ENCODE assay signal across 10 mouse cellular contexts in the genomic region with DNA sequence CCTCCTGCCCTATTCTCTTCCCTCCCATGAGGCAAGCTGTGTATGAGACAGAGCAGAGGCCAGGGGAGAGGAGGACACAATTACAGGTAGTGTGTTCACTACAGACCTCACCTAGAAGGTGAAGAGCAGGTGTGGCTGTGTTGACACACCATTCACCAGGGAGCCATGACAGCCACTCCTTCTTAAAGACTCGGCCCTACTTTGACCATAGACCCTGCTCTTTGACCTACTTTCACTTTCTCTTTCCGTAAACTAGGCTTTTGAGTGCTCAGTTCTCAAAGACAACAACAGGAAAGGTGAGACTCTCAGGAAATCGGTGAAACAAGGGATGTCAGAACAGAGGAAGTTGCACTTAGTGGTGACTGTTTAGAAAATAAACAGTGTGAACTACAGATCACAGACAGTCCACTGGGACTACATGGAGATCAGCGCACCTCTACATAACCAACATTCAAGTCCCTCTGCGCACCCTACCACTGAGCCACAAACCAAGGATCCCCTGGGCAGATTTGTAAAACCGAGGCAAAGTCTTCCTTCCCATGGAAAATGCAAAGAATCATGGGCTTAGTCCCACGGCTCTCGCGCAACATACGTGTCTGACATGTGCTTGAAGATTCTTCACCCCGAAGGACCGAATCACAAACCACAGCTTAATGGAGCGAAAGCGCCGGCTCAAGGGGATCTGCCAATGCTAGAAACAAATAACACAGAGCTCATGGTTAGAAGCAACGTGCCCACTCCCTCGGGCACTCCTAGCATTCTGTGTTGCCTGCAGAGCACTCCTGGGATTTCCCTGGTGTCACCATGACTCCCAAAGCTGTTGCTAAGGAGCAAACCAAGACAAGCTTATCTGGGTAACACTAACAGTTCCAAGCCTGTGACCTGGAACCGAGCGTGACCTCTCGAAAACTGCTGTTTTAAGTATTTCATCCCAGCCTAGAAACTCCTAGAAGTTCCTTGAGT. TPM values are rescaled to one million over a fixed set of nuclear protein-coding genes. Genes with fewer than 3 reads are reported as not detected.
DNase-seq lines count a peak whose midpoint lies in the region; ATAC-seq lines count a peak whose summit lies in the region.
"Had no signal": no experiment of that assay in that cellular context is flagged by ENCODE, and none has a peak within 500 bp of the region (broad histone marks: within the 10 kb centered on the region; RNA-seq: fewer than 3 reads in every experiment).

No protein-coding gene starts in this region.

- no peak overlapping the region for H3K4me3 ChIP-seq in midbrain, embryonic 10.5 days
- H3K4me3 ChIP-seq: heart, embryonic 15.5 days; neural tube, embryonic 12.5 days had no signal

- H3K9me3 ChIP-seq in midbrain, embryonic 10.5 days (replicated peaks): no peaks in the 10 kb centered on the region
- H3K9me3 ChIP-seq: heart, embryonic 15.5 days; neural tube, embryonic 12.5 days had no signal

- H3K36me3 ChIP-seq in midbrain, embryonic 10.5 days: no peaks in the 10 kb centered on the region
- H3K36me3 ChIP-seq: heart, embryonic 15.5 days; neural tube, embryonic 12.5 days had no signal

- no peaks in the 10 kb centered on the region; the same call in 1 of the 2 replicates for H3K27me3 ChIP-seq in midbrain, embryonic 10.5 days (ENCODE audit: low read depth, poor library complexity, severe bottlenecking)
- H3K27me3 ChIP-seq: neural tube, embryonic 12.5 days had no signal

- peak; percentile 29 for DNase-seq in kidney, postnatal 10 days
- no peak for DNase-seq in kidney, adult 18-20 months
- DNase-seq in brain, adult 2 months (ENCODE audit: low read depth, low spot score): peak; percentile 24
- DNase-seq in midbrain, embryonic 10.5 days (ENCODE audit: low spot score): no peak
- DNase-seq in cerebellum, adult 9-11 months: no peak
- DNase-seq in cerebellum, postnatal 4 days (ENCODE audit: low spot score in 2 of 2): no peak

- no peak overlapping the region for H3K27ac ChIP-seq in midbrain, embryonic 10.5 days (replicated peaks)
- H3K27ac ChIP-seq: heart, embryonic 15.5 days; neural tube, embryonic 12.5 days had no signal

- 82% methylated on average over 20 of the region's 20 CpGs for WGBS in midbrain, embryonic 10.5 days

- peaks cover 6% of the 10 kb centered on the region; the same call in 1 of the 2 replicates for H3K4me1 ChIP-seq in midbrain, embryonic 10.5 days
- H3K4me1 ChIP-seq: neural tube, embryonic 12.5 days had no signal

- ATAC-seq in CD4-positive, CD25-positive, alpha-beta regulatory T cell, adult 4 months: peak; percentile 80
- peak; percentile 19 for ATAC-seq in megakaryocyte, adult 5-6 weeks (ENCODE audit: poor library complexity, severe bottlenecking)

RNA-seq across cellular contexts. Expression of gene Hdc, which starts 21.5 kb away (rescaled TPM):
- polyA plus RNA-seq in CD4-positive, CD25-positive, alpha-beta regulatory T cell, adult 4 months (2017; shearing (Covaris generic)): under 1 TPM; 0.42 to 0.61 TPM
- total RNA-seq in megakaryocyte, adult 5-6 weeks (2015): 21.5 and 30.3 TPM in 2 replicates
- total RNA-seq in megakaryocyte, adult 5-6 weeks (2017): 42.8 and 48.0 TPM in 2 replicates
- 0.31 and 0.55 TPM in 2 replicates for polyA plus RNA-seq in midbrain, embryonic 10.5 days (2016; fragmentation: Nextera tagmentation; extraction: Ambion mirVana)

RNA-seq across cellular contexts. Expression of gene Slc27a2, which starts 45.4 kb away (rescaled TPM):
- polyA plus RNA-seq in CD4-positive, CD25-positive, alpha-beta regulatory T cell, adult 4 months (2017; shearing (Covaris generic)): not detected
- total RNA-seq in megakaryocyte, adult 5-6 weeks (2015): not detected in 2 replicates
- 0.07 and 0.53 TPM in 2 replicates for total RNA-seq in megakaryocyte, adult 5-6 weeks (2017)
- polyA plus RNA-seq in midbrain, embryonic 10.5 days (2016; fragmentation: Nextera tagmentation; extraction: Ambion mirVana): 1.3 and 2.3 TPM in 2 replicates

Comparison
In these comparisons a context has a peak if more than half of its experiments do, and no peak if none do; other contexts are left out.
1. DNase-seq: peak in kidney, postnatal 10 days (single experiment) and brain, adult 2 months (single experiment); none in kidney, adult 18-20 months (single experiment), midbrain, embryonic 10.5 days (single experiment), cerebellum, adult 9-11 months (single experiment) and cerebellum, postnatal 4 days (0 of 2).